Mouse (Mus musculus): ENCODE measurements around the gene Gm17416. TPM values are rescaled to one million over a fixed set of nuclear protein-coding genes. Genes with fewer than 3 reads are reported as not detected.

The Gm17416 gene
- polyA plus RNA-seq, 1 experiment from 2014 or later: not detected

- no peaks in the 10 kb centered on the region for H3K9me3 ChIP-seq (ENCODE audit: control insufficient read depth, low read length)
- no peak overlapping the region for H3K4me2 ChIP-seq (replicated peaks; ENCODE audit: low read depth)
- no peak overlapping the region for H3K4me3 ChIP-seq (ENCODE audit: low read depth, low read length)
- H3K27me3 ChIP-seq (ENCODE audit: control insufficient read depth, insufficient read depth, low read length): no peaks in the 10 kb centered on the region
- no peaks in the 10 kb centered on the region for H3K36me3 ChIP-seq (ENCODE audit: control insufficient read depth, insufficient read depth, low read length)
- no peak for TF ChIP-seq EP300 (optimal IDR thresholded peaks at IDR 0.05)
- TF ChIP-seq CTCF (IDR thresholded peaks at IDR 0.05; ENCODE audit: low read depth): no peak
- WGBS: 35% methylated on average over 5 of the region's 5 CpGs
- no peaks in the 10 kb centered on the region for H3K4me1 ChIP-seq (replicated peaks; ENCODE audit: control insufficient read depth, insufficient read depth)
- ATAC-seq (ENCODE audit: low FRiP score, low TSS enrichment) (no peak), DNase-seq (ENCODE audit: low spot score) (no peak)
- H3K27ac ChIP-seq (replicated peaks): no peak overlapping the region
- H3K9ac ChIP-seq (ENCODE audit: low read length): no peak overlapping the region
These were observed 21.0 kb upstream of the Gm17416 start for GRCm38 (mm10) chr2:152548124-152548523.

GRCm38 (mm10) chr2:152553774-152554423, 15.2 kb upstream of the Gm17416 start:
- Histone ChIP-seq H3K4me3 (ENCODE audit: low read depth, low read length) (no peak overlapping the region), H3K27ac (replicated peaks) (no peak overlapping the region), H3K27me3 (ENCODE audit: control insufficient read depth, insufficient read depth, low read length) (no peaks in the 10 kb centered on the region), H3K9ac (ENCODE audit: low read length) (no peak overlapping the region), H3K36me3 (ENCODE audit: control insufficient read depth, insufficient read depth, low read length) (no peaks in the 10 kb centered on the region), H3K9me3 (ENCODE audit: control insufficient read depth, low read length) (no peaks in the 10 kb centered on the region), H3K4me1 (replicated peaks; ENCODE audit: control insufficient read depth, insufficient read depth) (no peaks in the 10 kb centered on the region), H3K4me2 (replicated peaks; ENCODE audit: low read depth) (peak overlapping the region; percentile 40)
- DNase-seq (ENCODE audit: low spot score) (peak; percentile 66), ATAC-seq (ENCODE audit: low FRiP score, low TSS enrichment) (peak; percentile 65; the same call in 1 of the 2 replicates)
- WGBS: 10% methylated on average over 16 of the region's 16 CpGs
- TF ChIP-seq EP300 (optimal IDR thresholded peaks at IDR 0.05): no peak
- peak; percentile 84 for TF ChIP-seq CTCF (IDR thresholded peaks at IDR 0.05; ENCODE audit: low read depth)

DNA sequence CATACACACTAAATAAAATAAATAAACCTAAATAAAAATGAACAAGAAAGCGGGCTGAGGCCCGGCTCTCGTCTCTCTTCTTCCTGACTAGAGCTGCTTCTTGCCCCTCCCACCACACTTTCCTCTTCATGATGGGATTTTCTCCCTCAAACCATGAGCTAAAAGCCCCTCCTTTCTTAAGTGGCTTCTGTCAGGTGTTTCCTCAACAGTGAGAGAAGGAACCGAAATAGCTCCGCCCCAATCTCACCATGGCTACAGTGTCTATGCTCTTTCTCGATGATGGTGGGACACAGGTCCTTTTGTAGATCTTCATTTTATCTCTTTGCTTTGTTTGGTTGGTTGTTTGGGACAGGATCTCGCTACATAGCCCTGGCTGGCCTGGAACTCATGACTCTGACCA, 12.5 kb upstream of the Gm17416 start:
- DNase-seq (ENCODE audit: low spot score) (no peak), ATAC-seq (ENCODE audit: low FRiP score, low TSS enrichment) (no peak)
- Histone ChIP-seq H3K9ac (ENCODE audit: low read length) (no peak overlapping the region), H3K4me2 (replicated peaks; ENCODE audit: low read depth) (no peak overlapping the region), H3K9me3 (ENCODE audit: control insufficient read depth, low read length) (no peaks in the 10 kb centered on the region), H3K27me3 (ENCODE audit: control insufficient read depth, insufficient read depth, low read length) (no peaks in the 10 kb centered on the region), H3K27ac (replicated peaks) (no peak overlapping the region), H3K36me3 (ENCODE audit: control insufficient read depth, insufficient read depth, low read length) (no peaks in the 10 kb centered on the region), H3K4me3 (ENCODE audit: low read depth, low read length) (no peak overlapping the region), H3K4me1 (replicated peaks; ENCODE audit: control insufficient read depth, insufficient read depth) (no peaks in the 10 kb centered on the region)
- TF ChIP-seq CTCF (IDR thresholded peaks at IDR 0.05; ENCODE audit: low read depth) (no peak), EP300 (optimal IDR thresholded peaks at IDR 0.05) (no peak)
- 84% methylated on average over 7 of the region's 7 CpGs for WGBS

GRCm38 (mm10) chr2:152569881-152570280, 743 bp downstream of the Gm17416 start:
- DNase-seq (ENCODE audit: low spot score): no peak
- TF ChIP-seq EP300 (optimal IDR thresholded peaks at IDR 0.05) (no peak), CTCF (IDR thresholded peaks at IDR 0.05; ENCODE audit: low read depth) (no peak)
- no peak overlapping the region for H3K4me2 ChIP-seq (replicated peaks; ENCODE audit: low read depth)
- no peaks in the 10 kb centered on the region for H3K27me3 ChIP-seq (ENCODE audit: control insufficient read depth, insufficient read depth, low read length)
- H3K4me1 ChIP-seq (replicated peaks; ENCODE audit: control insufficient read depth, insufficient read depth): no peaks in the 10 kb centered on the region
- H3K36me3 ChIP-seq (ENCODE audit: control insufficient read depth, insufficient read depth, low read length): no peaks in the 10 kb centered on the region
- H3K27ac ChIP-seq (replicated peaks): no peak overlapping the region
- 62% methylated on average over 4 of the region's 4 CpGs for WGBS
- H3K9me3 ChIP-seq (ENCODE audit: control insufficient read depth, low read length): no peaks in the 10 kb centered on the region
- H3K4me3 ChIP-seq (ENCODE audit: low read depth, low read length): no peak overlapping the region
- H3K9ac ChIP-seq (ENCODE audit: low read length): no peak overlapping the region
- ATAC-seq (ENCODE audit: low FRiP score, low TSS enrichment): no peak

- Histone ChIP-seq H3K4me3 (ENCODE audit: low read depth, low read length) (no peak overlapping the region), H3K36me3 (ENCODE audit: control insufficient read depth, insufficient read depth, low read length) (no peaks in the 10 kb centered on the region), H3K4me1 (replicated peaks; ENCODE audit: control insufficient read depth, insufficient read depth) (no peaks in the 10 kb centered on the region), H3K4me2 (replicated peaks; ENCODE audit: low read depth) (no peak overlapping the region), H3K27ac (replicated peaks) (no peak overlapping the region), H3K9ac (ENCODE audit: low read length) (no peak overlapping the region), H3K9me3 (ENCODE audit: control insufficient read depth, low read length) (no peaks in the 10 kb centered on the region), H3K27me3 (ENCODE audit: control insufficient read depth, insufficient read depth, low read length) (no peaks in the 10 kb centered on the region)
- DNase-seq (ENCODE audit: low spot score) (no peak), ATAC-seq (ENCODE audit: low FRiP score, low TSS enrichment) (no peak)
- no peak for TF ChIP-seq CTCF (IDR thresholded peaks at IDR 0.05; ENCODE audit: low read depth)
- no peak for TF ChIP-seq EP300 (optimal IDR thresholded peaks at IDR 0.05)
- 56% methylated on average over 6 of the region's 6 CpGs for WGBS
These were observed 1.2 kb downstream of the Gm17416 start for GRCm38 (mm10) chr2:152570313-152570712.

- no peak within 1 kb of the TSS for H3K4me3 ChIP-seq (ENCODE audit: low read depth, low read length)
- no peaks in the 10 kb centered on the region for H3K9me3 ChIP-seq (ENCODE audit: control insufficient read depth, low read length)
- no peaks in the 10 kb centered on the region for H3K4me1 ChIP-seq (replicated peaks; ENCODE audit: control insufficient read depth, insufficient read depth)
- ATAC-seq (ENCODE audit: low FRiP score, low TSS enrichment) (no peak), DNase-seq (ENCODE audit: low spot score) (no peak)
- H3K27ac ChIP-seq (replicated peaks): no peak within 1 kb of the TSS
- no peak within 1 kb of the TSS for H3K9ac ChIP-seq (ENCODE audit: low read length)
- H3K36me3 ChIP-seq (ENCODE audit: control insufficient read depth, insufficient read depth, low read length): no peaks in the 10 kb centered on the region
- no peaks in the 10 kb centered on the region for H3K27me3 ChIP-seq (ENCODE audit: control insufficient read depth, insufficient read depth, low read length)
- TF ChIP-seq CTCF (IDR thresholded peaks at IDR 0.05; ENCODE audit: low read depth) (peak; percentile 55), EP300 (optimal IDR thresholded peaks at IDR 0.05) (no peak)
- no peak within 1 kb of the TSS for H3K4me2 ChIP-seq (replicated peaks; ENCODE audit: low read depth)
- WGBS: 58% methylated on average over 11 of the region's 11 CpGs
These were observed 3.1 kb downstream of the Gm17416 start, which contains the start of gene Defb21 for GRCm38 (mm10) chr2:152572114-152572794. Gene Defb21 (plus strand): TSS chr2:152572744.

Data from stomach, postnatal 0 days (tissue).